In the genomic region with DNA sequence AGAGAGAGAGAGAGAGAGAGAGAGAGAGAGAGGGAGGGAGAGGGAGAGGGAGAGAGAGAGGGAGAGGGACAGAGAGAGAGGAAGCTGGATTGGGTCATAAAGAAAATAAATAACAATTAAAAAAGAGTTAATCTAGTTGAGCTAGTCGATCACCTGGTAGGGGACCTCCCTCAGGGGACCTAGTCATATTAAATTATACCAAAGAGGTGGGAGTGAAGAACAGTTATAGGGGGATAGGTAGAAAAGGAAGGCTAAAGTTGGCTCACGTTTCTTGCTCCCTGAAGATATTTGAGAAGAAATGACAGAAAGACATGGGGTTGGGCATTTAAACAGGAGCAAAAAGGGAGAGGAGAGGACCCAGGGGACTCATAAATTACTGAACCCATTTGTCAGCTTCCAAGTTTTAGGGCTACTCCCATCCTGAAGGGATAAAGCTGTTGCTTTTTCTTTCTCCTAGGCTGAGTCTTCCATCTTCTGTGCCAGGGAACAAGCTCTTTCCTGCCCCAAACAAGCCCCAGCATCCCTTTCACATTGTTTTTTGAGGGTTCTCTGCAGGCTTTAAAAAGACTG, we compare ENCODE assay signal across 16 mouse cellular contexts.
"Had no signal": no experiment of that assay in that cellular context is flagged by ENCODE, and none has a peak within 500 bp of the region (broad histone marks: within the 10 kb centered on the region; RNA-seq: fewer than 3 reads in every experiment).

No protein-coding gene starts in this region.

- H3K4me1 ChIP-seq: liver, embryonic 13.5 days; lung, embryonic 15.5 days; megakaryocyte, embryonic 14.5 days; neural tube, embryonic 12.5 days; stomach, embryonic 15.5 days had no signal

- H3K36me3 ChIP-seq: liver, embryonic 13.5 days; lung, embryonic 15.5 days; midbrain, embryonic 13.5 days; neural tube, embryonic 12.5 days; stomach, embryonic 15.5 days had no signal

- H3K4me3 ChIP-seq: left cerebral cortex, adult 2 months; liver, embryonic 13.5 days; lung, embryonic 15.5 days; megakaryocyte, embryonic 14.5 days; midbrain, embryonic 13.5 days; neural tube, embryonic 12.5 days; stomach, embryonic 15.5 days had no signal

- ATAC-seq: intestine, postnatal 0 days; liver, postnatal 0 days; midbrain, embryonic 13.5 days had no signal

- DNase-seq: kidney, postnatal 25 days; liver; liver, embryonic 13.5 days; liver, postnatal 0 days; lung, postnatal 14 days; right cerebral cortex, postnatal 14 days; thymus, adult 2 months; thymus, postnatal 25 days had no signal

- H3K27me3 ChIP-seq: liver, embryonic 13.5 days; lung, embryonic 15.5 days; megakaryocyte, embryonic 14.5 days; midbrain, embryonic 13.5 days; neural tube, embryonic 12.5 days; stomach, embryonic 15.5 days had no signal

- H3K4me2 ChIP-seq: liver, embryonic 13.5 days; lung, embryonic 15.5 days; midbrain, embryonic 13.5 days; neural tube, embryonic 12.5 days; stomach, embryonic 15.5 days had no signal

- H3K9me3 ChIP-seq: liver, embryonic 13.5 days; lung, embryonic 15.5 days; midbrain, embryonic 13.5 days; neural tube, embryonic 12.5 days; stomach, embryonic 15.5 days had no signal

- H3K27ac ChIP-seq: left cerebral cortex, adult 2 months; liver, embryonic 13.5 days; lung, embryonic 15.5 days; macrophage; midbrain, embryonic 13.5 days; neural tube, embryonic 12.5 days; stomach, embryonic 15.5 days had no signal

- H3K9ac ChIP-seq: liver, embryonic 13.5 days; liver, postnatal 0 days; lung, embryonic 15.5 days; midbrain, embryonic 13.5 days; neural tube, embryonic 12.5 days; stomach, embryonic 15.5 days had no signal
